Mouse (Mus musculus): ENCODE measurements around the gene Zfp408. TPM values are rescaled to one million over a fixed set of nuclear protein-coding genes. Genes with fewer than 3 reads are reported as not detected.

Zfp408 gene
- polyA plus RNA-seq, 1 experiment from 2014 or later = 12.6 TPM

GRCm38 (mm10) chr2:91602389-91602788 lies 47.2 kb downstream of the Zfp408 start:
- no peaks in the 10 kb centered on the region for H3K27me3 ChIP-seq
- H3K9me3 ChIP-seq = no peaks in the 10 kb centered on the region
- H3K4me3 ChIP-seq (replicated peaks) = no peak overlapping the region
- no peak overlapping the region for H3K9ac ChIP-seq (replicated peaks)
- no peaks in the 10 kb centered on the region for H3K4me1 ChIP-seq (replicated peaks)
- H3K27ac ChIP-seq = no peak overlapping the region
- H3K4me2 ChIP-seq = no peak overlapping the region
- peaks cover 89% of the 10 kb centered on the region for H3K36me3 ChIP-seq
- WGBS = 83% methylated on average over 4 of the region's 4 CpGs
- no peak for ATAC-seq (ENCODE audit: insufficient number of reproducible peaks, insufficient read depth, low FRiP score, low TSS enrichment, low read depth)

- WGBS = 95% methylated on average over 4 of the region's 4 CpGs
- ATAC-seq (ENCODE audit: insufficient number of reproducible peaks, insufficient read depth, low FRiP score, low TSS enrichment, low read depth) = no peak
- Histone ChIP-seq H3K9ac (replicated peaks) (no peak overlapping the region), H3K4me3 (replicated peaks) (no peak overlapping the region), H3K27me3 (no peaks in the 10 kb centered on the region), H3K4me2 (no peak overlapping the region), H3K4me1 (replicated peaks) (no peaks in the 10 kb centered on the region), H3K27ac (no peak overlapping the region), H3K36me3 (peaks cover 92% of the 10 kb centered on the region), H3K9me3 (no peaks in the 10 kb centered on the region)
These were observed 49.1 kb downstream of the Zfp408 start for GRCm38 (mm10) chr2:91600475-91600874.

Other genes with a start within 250 kb of the Zfp408 start
- gene 1110051M20Rik, start 205.1 kb downstream of the Zfp408 start, polyA plus RNA-seq (2016; fragmentation: Nextera tagmentation; extraction: Ambion mirVana) = 70.2 and 81.5 TPM in 2 replicates
- gene Lrp4, start 192.3 kb downstream of the Zfp408 start, polyA plus RNA-seq (2016; fragmentation: Nextera tagmentation; extraction: Ambion mirVana) = 6.2 and 7.2 TPM in 2 replicates
- 124 and 131 TPM in 2 replicates for gene Ckap5, start 123.0 kb downstream of the Zfp408 start, polyA plus RNA-seq (2016; fragmentation: Nextera tagmentation; extraction: Ambion mirVana)
- 0.40 and 0.42 TPM in 2 replicates for gene F2, start 13.4 kb downstream of the Zfp408 start, polyA plus RNA-seq (2016; fragmentation: Nextera tagmentation; extraction: Ambion mirVana)
- gene Arhgap1, start 69 bp upstream of the Zfp408 start, polyA plus RNA-seq (2016; fragmentation: Nextera tagmentation; extraction: Ambion mirVana) = 76.3 and 76.9 TPM in 2 replicates
- gene Atg13, start 60.8 kb upstream of the Zfp408 start, polyA plus RNA-seq (2016; fragmentation: Nextera tagmentation; extraction: Ambion mirVana) = 28.1 and 28.7 TPM in 2 replicates
- 24.0 and 25.2 TPM in 2 replicates for gene Harbi1, start 61.1 kb upstream of the Zfp408 start, polyA plus RNA-seq (2016; fragmentation: Nextera tagmentation; extraction: Ambion mirVana)
- 22.3 and 24.1 TPM in 2 replicates for gene Ambra1, start 80.3 kb upstream of the Zfp408 start, polyA plus RNA-seq (2016; fragmentation: Nextera tagmentation; extraction: Ambion mirVana)

Measured in limb, embryonic 12.5 days (tissue).